Mouse (Mus musculus): ENCODE data around the gene Clptm1. TPM values are rescaled to one million over a fixed set of nuclear protein-coding genes. Genes with fewer than 3 reads are reported as not detected.

The Clptm1 gene
- polyA plus RNA-seq (2014; fragmentation: Nextera tagmentation; extraction: Ambion mirVana) = 87.6 and 98.6 TPM in 2 replicates

- H3K4me2 ChIP-seq (ENCODE audit: low read length) = peak within 1 kb of the TSS; percentile 91
- H3K36me3 ChIP-seq (ENCODE audit: control insufficient read depth, insufficient read depth, low read length) = peaks cover 15% of the 10 kb centered on the region
- no peaks in the 10 kb centered on the region for H3K27me3 ChIP-seq (ENCODE audit: control insufficient read depth, insufficient read depth, low read length)
- peak; percentile 78 for ATAC-seq (ENCODE audit: insufficient number of reproducible peaks, insufficient read depth, low FRiP score, low read depth)
- no peaks in the 10 kb centered on the region for H3K9me3 ChIP-seq (ENCODE audit: control insufficient read depth, low read length)
- peaks cover 15 to 32% of the 10 kb centered on the region in 2 experiments for H3K4me1 ChIP-seq (ENCODE audit: control insufficient read depth in 2 of 2, insufficient read depth in 2 of 2, low read length in 2 of 2)
- peak within 1 kb of the TSS; percentile 75 to 100 for H3K4me3 ChIP-seq (ENCODE audit: control insufficient read depth in 1 of 2, insufficient read depth in 1 of 2, low read depth in 1 of 2, low read length in 2 of 2)
- 1% methylated on average over 60 of the region's 63 CpGs for WGBS
- peak within 1 kb of the TSS; percentile 89 to 93 for H3K27ac ChIP-seq (replicated peaks in 1 of 2; ENCODE audit: control insufficient read depth in 1 of 2, insufficient read depth in 1 of 2, low read depth in 2 of 2, low read length in 2 of 2)
- peak within 1 kb of the TSS; percentile 100 for H3K9ac ChIP-seq (ENCODE audit: low read length)
Measured at GRCm38 (mm10) chr7:19664955-19665841, at the start of gene Clptm1. Gene Clptm1 (minus strand): TSS chr7:19665033.

GRCm38 (mm10) chr7:19713598-19713997, 48.8 kb upstream of the Clptm1 start:
- ATAC-seq (ENCODE audit: insufficient number of reproducible peaks, insufficient read depth, low FRiP score, low read depth) = no peak
- H3K27me3 ChIP-seq (ENCODE audit: control insufficient read depth, insufficient read depth, low read length) = no peaks in the 10 kb centered on the region
- 88% methylated on average over 9 of the region's 9 CpGs for WGBS
- no peak overlapping the region for H3K4me3 ChIP-seq (ENCODE audit: control insufficient read depth in 1 of 2, insufficient read depth in 1 of 2, low read depth in 1 of 2, low read length in 2 of 2)
- peaks cover 70% of the 10 kb centered on the region for H3K36me3 ChIP-seq (ENCODE audit: control insufficient read depth, insufficient read depth, low read length)
- H3K4me2 ChIP-seq (ENCODE audit: low read length) = no peak overlapping the region
- H3K9ac ChIP-seq (ENCODE audit: low read length) = no peak overlapping the region
- no peak overlapping the region for H3K27ac ChIP-seq (replicated peaks in 1 of 2; ENCODE audit: control insufficient read depth in 1 of 2, insufficient read depth in 1 of 2, low read depth in 2 of 2, low read length in 2 of 2)
- H3K9me3 ChIP-seq (ENCODE audit: control insufficient read depth, low read length) = no peaks in the 10 kb centered on the region
- H3K4me1 ChIP-seq (ENCODE audit: control insufficient read depth in 2 of 2, insufficient read depth in 2 of 2, low read length in 2 of 2) = peaks cover 3 to 19% of the 10 kb centered on the region in 2 experiments

- H3K36me3 ChIP-seq (ENCODE audit: control insufficient read depth, insufficient read depth, low read length) = peaks cover 69% of the 10 kb centered on the region
Measured at GRCm38 (mm10) chr7:19713196-19713595, 48.4 kb upstream of the Clptm1 start.

GRCm38 (mm10) chr7:19712414-19712813, 47.6 kb upstream of the Clptm1 start:
- Histone ChIP-seq H3K9ac (ENCODE audit: low read length) (no peak overlapping the region), H3K4me2 (ENCODE audit: low read length) (no peak overlapping the region), H3K36me3 (ENCODE audit: control insufficient read depth, insufficient read depth, low read length) (peaks cover 71% of the 10 kb centered on the region), H3K9me3 (ENCODE audit: control insufficient read depth, low read length) (no peaks in the 10 kb centered on the region), H3K4me3 (ENCODE audit: control insufficient read depth in 1 of 2, insufficient read depth in 1 of 2, low read depth in 1 of 2, low read length in 2 of 2) (no peak overlapping the region), H3K27ac (replicated peaks in 1 of 2; ENCODE audit: control insufficient read depth in 1 of 2, insufficient read depth in 1 of 2, low read depth in 2 of 2, low read length in 2 of 2) (no peak overlapping the region), H3K4me1 (ENCODE audit: control insufficient read depth in 2 of 2, insufficient read depth in 2 of 2, low read length in 2 of 2) (peaks cover 3 to 19% of the 10 kb centered on the region in 2 experiments), H3K27me3 (ENCODE audit: control insufficient read depth, insufficient read depth, low read length) (no peaks in the 10 kb centered on the region)
- no peak for ATAC-seq (ENCODE audit: insufficient number of reproducible peaks, insufficient read depth, low FRiP score, low read depth)
- WGBS = 76% methylated on average over 4 of the region's 4 CpGs

More at GRCm38 (mm10) chr7:19713196-19713595, 48.4 kb upstream of the Clptm1 start:
- Histone ChIP-seq H3K4me2 (ENCODE audit: low read length) (no peak overlapping the region), H3K9ac (ENCODE audit: low read length) (no peak overlapping the region), H3K27me3 (ENCODE audit: control insufficient read depth, insufficient read depth, low read length) (no peaks in the 10 kb centered on the region), H3K9me3 (ENCODE audit: control insufficient read depth, low read length) (no peaks in the 10 kb centered on the region), H3K27ac (replicated peaks in 1 of 2; ENCODE audit: control insufficient read depth in 1 of 2, insufficient read depth in 1 of 2, low read depth in 2 of 2, low read length in 2 of 2) (no peak overlapping the region), H3K4me3 (ENCODE audit: control insufficient read depth in 1 of 2, insufficient read depth in 1 of 2, low read depth in 1 of 2, low read length in 2 of 2) (no peak overlapping the region), H3K4me1 (ENCODE audit: control insufficient read depth in 2 of 2, insufficient read depth in 2 of 2, low read length in 2 of 2) (peaks cover 3 to 19% of the 10 kb centered on the region in 2 experiments)
- no peak for ATAC-seq (ENCODE audit: insufficient number of reproducible peaks, insufficient read depth, low FRiP score, low read depth)
- WGBS = 53% methylated on average over 4 of the region's 4 CpGs

- Histone ChIP-seq H3K9ac (ENCODE audit: low read length) (no peak overlapping the region), H3K4me1 (ENCODE audit: control insufficient read depth in 2 of 2, insufficient read depth in 2 of 2, low read length in 2 of 2) (peaks cover 3 to 13% of the 10 kb centered on the region in 2 experiments), H3K4me2 (ENCODE audit: low read length) (no peak overlapping the region), H3K9me3 (ENCODE audit: control insufficient read depth, low read length) (no peaks in the 10 kb centered on the region), H3K27me3 (ENCODE audit: control insufficient read depth, insufficient read depth, low read length) (no peaks in the 10 kb centered on the region), H3K27ac (replicated peaks in 1 of 2; ENCODE audit: control insufficient read depth in 1 of 2, insufficient read depth in 1 of 2, low read depth in 2 of 2, low read length in 2 of 2) (no peak overlapping the region), H3K36me3 (ENCODE audit: control insufficient read depth, insufficient read depth, low read length) (peaks cover 77% of the 10 kb centered on the region), H3K4me3 (ENCODE audit: control insufficient read depth in 1 of 2, insufficient read depth in 1 of 2, low read depth in 1 of 2, low read length in 2 of 2) (no peak overlapping the region)
- no peak for ATAC-seq (ENCODE audit: insufficient number of reproducible peaks, insufficient read depth, low FRiP score, low read depth)
- WGBS = 90% methylated on average over 10 of the region's 10 CpGs
Measured at GRCm38 (mm10) chr7:19710650-19711049, 45.8 kb upstream of the Clptm1 start.

- 94% methylated on average over 7 of the region's 7 CpGs for WGBS
Measured at GRCm38 (mm10) chr7:19705271-19705670, 40.4 kb upstream of the Clptm1 start.

GRCm38 (mm10) chr7:19704475-19704874, 39.6 kb upstream of the Clptm1 start:
- Histone ChIP-seq H3K36me3 (ENCODE audit: control insufficient read depth, insufficient read depth, low read length) (peaks cover 69% of the 10 kb centered on the region), H3K27me3 (ENCODE audit: control insufficient read depth, insufficient read depth, low read length) (no peaks in the 10 kb centered on the region), H3K27ac (replicated peaks in 1 of 2; ENCODE audit: control insufficient read depth in 1 of 2, insufficient read depth in 1 of 2, low read depth in 2 of 2, low read length in 2 of 2) (no peak overlapping the region), H3K4me3 (ENCODE audit: control insufficient read depth in 1 of 2, insufficient read depth in 1 of 2, low read depth in 1 of 2, low read length in 2 of 2) (no peak overlapping the region), H3K4me1 (ENCODE audit: control insufficient read depth in 2 of 2, insufficient read depth in 2 of 2, low read length in 2 of 2) (peaks cover 6 to 17% of the 10 kb centered on the region in 2 experiments), H3K9ac (ENCODE audit: low read length) (no peak overlapping the region), H3K9me3 (ENCODE audit: control insufficient read depth, low read length) (no peaks in the 10 kb centered on the region), H3K4me2 (ENCODE audit: low read length) (no peak overlapping the region)
- ATAC-seq (ENCODE audit: insufficient number of reproducible peaks, insufficient read depth, low FRiP score, low read depth) = no peak
- WGBS = 89% methylated on average over 4 of the region's 4 CpGs

More at GRCm38 (mm10) chr7:19705271-19705670, 40.4 kb upstream of the Clptm1 start:
- no peaks in the 10 kb centered on the region for H3K27me3 ChIP-seq (ENCODE audit: control insufficient read depth, insufficient read depth, low read length)
- no peak overlapping the region for H3K9ac ChIP-seq (ENCODE audit: low read length)
- H3K4me1 ChIP-seq (ENCODE audit: control insufficient read depth in 2 of 2, insufficient read depth in 2 of 2, low read length in 2 of 2) = peaks cover 4 to 12% of the 10 kb centered on the region in 2 experiments; a peak in 3 of 4 replicates
- H3K36me3 ChIP-seq (ENCODE audit: control insufficient read depth, insufficient read depth, low read length) = peaks cover 77% of the 10 kb centered on the region
- no peak overlapping the region for H3K27ac ChIP-seq (replicated peaks in 1 of 2; ENCODE audit: control insufficient read depth in 1 of 2, insufficient read depth in 1 of 2, low read depth in 2 of 2, low read length in 2 of 2)
- no peak for ATAC-seq (ENCODE audit: insufficient number of reproducible peaks, insufficient read depth, low FRiP score, low read depth)
- H3K4me3 ChIP-seq (ENCODE audit: control insufficient read depth in 1 of 2, insufficient read depth in 1 of 2, low read depth in 1 of 2, low read length in 2 of 2) = no peak overlapping the region
- H3K4me2 ChIP-seq (ENCODE audit: low read length) = no peak overlapping the region
- no peaks in the 10 kb centered on the region for H3K9me3 ChIP-seq (ENCODE audit: control insufficient read depth, low read length)
